Mouse (Mus musculus): ENCODE measurements around the gene Mrpl3.
A peak's percentile ranks its signal among the peaks of the same experiment; 100 is the strongest.
"Not testable (repeated sequence)": the region's sequence is repeated elsewhere in the genome, so short reads cannot be mapped to it uniquely, and the experiment has no call there.

Gene Mrpl3

GRCm38 (mm10) chr9:105053147-105053557 is at the start of gene Mrpl3:
Mrpl3 (plus strand) TSS chr9:105053239.
- peak; percentile 86 for DNase-seq (ENCODE audit: low spot score)

- no peak for DNase-seq (ENCODE audit: low spot score)
Measured at GRCm38 (mm10) chr9:105010721-105011120, 42.3 kb upstream of the Mrpl3 start.

GRCm38 (mm10) chr9:105018186-105018585 is 34.9 kb upstream of the Mrpl3 start:
- no peak for DNase-seq (ENCODE audit: low spot score)

- no peak for DNase-seq (ENCODE audit: low spot score)
Measured at GRCm38 (mm10) chr9:105028311-105028710, 24.7 kb upstream of the Mrpl3 start.

- DNase-seq (ENCODE audit: low spot score): peak; percentile 28
Measured at GRCm38 (mm10) chr9:105032572-105032971, 20.5 kb upstream of the Mrpl3 start.

GRCm38 (mm10) chr9:105033641-105034040 is 19.4 kb upstream of the Mrpl3 start:
- DNase-seq (ENCODE audit: low spot score): no peak

- no peak for DNase-seq (ENCODE audit: low spot score)
Measured at GRCm38 (mm10) chr9:105037847-105038246, 15.2 kb upstream of the Mrpl3 start.

GRCm38 (mm10) chr9:105046014-105046413 is 7.0 kb upstream of the Mrpl3 start:
- peak; percentile 8 for DNase-seq (ENCODE audit: low spot score)

GRCm38 (mm10) chr9:105048351-105048750 is 4.7 kb upstream of the Mrpl3 start:
- peak; percentile 51 for DNase-seq (ENCODE audit: low spot score)

GRCm38 (mm10) chr9:105049636-105050035 is 3.4 kb upstream of the Mrpl3 start:
- DNase-seq (ENCODE audit: low spot score): peak; percentile 55

GRCm38 (mm10) chr9:105050257-105050656 is 2.8 kb upstream of the Mrpl3 start:
- DNase-seq (ENCODE audit: low spot score): no peak

GRCm38 (mm10) chr9:105053812-105054211 is 773 bp downstream of the Mrpl3 start:
- DNase-seq (ENCODE audit: low spot score): no peak

- no peak for DNase-seq (ENCODE audit: low spot score)
Measured at GRCm38 (mm10) chr9:105069106-105069505, 16.1 kb downstream of the Mrpl3 start.

GRCm38 (mm10) chr9:105072991-105073748 is 20.1 kb downstream of the Mrpl3 start:
- no peak for DNase-seq (ENCODE audit: low spot score)

- no peak for DNase-seq (ENCODE audit: low spot score)
Measured at GRCm38 (mm10) chr9:105074851-105075250, 21.8 kb downstream of the Mrpl3 start.

GRCm38 (mm10) chr9:105076756-105077424 is 23.9 kb downstream of the Mrpl3 start:
- no peak for DNase-seq (ENCODE audit: low spot score)

- DNase-seq (ENCODE audit: low spot score): no peak
Measured at GRCm38 (mm10) chr9:105078460-105078859, 25.4 kb downstream of the Mrpl3 start.

GRCm38 (mm10) chr9:105080246-105080645 is 27.2 kb downstream of the Mrpl3 start:
- DNase-seq (ENCODE audit: low spot score): no peak

GRCm38 (mm10) chr9:105100807-105101570 is 48.0 kb downstream of the Mrpl3 start:
- no peak for DNase-seq (ENCODE audit: low spot score)

- DNase-seq (ENCODE audit: low spot score): no peak
Measured at GRCm38 (mm10) chr9:105101911-105102310, 48.9 kb downstream of the Mrpl3 start.

GRCm38 (mm10) chr9:105103893-105104292 is 50.9 kb downstream of the Mrpl3 start:
- no peak for DNase-seq (ENCODE audit: low spot score)

GRCm38 (mm10) chr9:105125206-105125605 is 72.2 kb downstream of the Mrpl3 start:
- not testable (repeated sequence) for DNase-seq (ENCODE audit: low spot score)

Data from MN1 (cell line).